Mouse (Mus musculus) kidney, embryonic 16.5 days (tissue): Measurements from ENCODE around the gene Defa37. TPM values are rescaled to one million over a fixed set of nuclear protein-coding genes. Genes with fewer than 3 reads are reported as not detected.
"Not testable (repeated sequence)": the region's sequence is repeated elsewhere in the genome, so short reads cannot be mapped to it uniquely, and the experiment has no call there.

Experiments used
- ATAC-seq: fragments of 200-750 bp; cut with Nextera tagmentation; 2 replicates; pipeline ENCODE4 v1.8.0; 2017; ENCODE audit warnings: moderate TSS enrichment; ENCODE audit not compliant: low FRiP score, low TSS enrichment
- H3K27ac ChIP-seq: fragments of 300-500 bp; sonication (generic); 2 replicates; pipeline ENCODE4 v1.5.1; 2014; ENCODE audit warnings: low read length
- H3K27me3 ChIP-seq: fragments of 300-500 bp; sonication (generic); 2 replicates; pipeline ENCODE4 v1.6.1; 2014; ENCODE audit warnings: low read length, control low read depth, mixed read lengths; ENCODE audit not compliant: insufficient read depth
- H3K36me3 ChIP-seq: fragments of 300-500 bp; sonication (generic); 2 replicates; pipeline ENCODE4 v1.6.1; 2014; ENCODE audit warnings: low read length, control low read depth, mixed read lengths; ENCODE audit not compliant: insufficient read depth
- H3K4me1 ChIP-seq: fragments of 300-500 bp; sonication (generic); 2 replicates; pipeline ENCODE4 v1.6.1; 2014; ENCODE audit warnings: low read length, control low read depth, mixed read lengths; ENCODE audit not compliant: insufficient read depth
- H3K4me2 ChIP-seq: fragments of 300-500 bp; sonication (generic); replicated peaks from 2 replicates; pipeline ENCODE4 v1.6.1; 2014; ENCODE audit warnings: low read depth, low read length
- H3K4me3 ChIP-seq: fragments of 300-500 bp; sonication (generic); 2 replicates; pipeline ENCODE4 v1.5.1; 2014; ENCODE audit warnings: mild to moderate bottlenecking, low read length
- H3K9ac ChIP-seq: fragments of 300-500 bp; sonication (generic); replicated peaks from 2 replicates; pipeline ENCODE4 v1.6.1; 2014; ENCODE audit warnings: low read length
- H3K9me3 ChIP-seq: fragments of 300-500 bp; sonication (generic); 2 replicates; pipeline ENCODE4 v1.6.1; 2016; ENCODE audit warnings: low read length, control low read depth
- WGBS: fragments of 180-500 bp; shearing (Covaris S2); extraction: QIAGEN DNeasy Blood & Tissue Kit; methylation state at CpG from one replicate; pipeline ENCODE4 v1.1.7; 2014; 5-methylcytosine and 5-hydroxymethylcytosine counted together
- polyA plus RNA-seq: library from polyadenylated mRNA; unstranded; fragments of >200 nt; fragmentation: Nextera tagmentation; extraction: Ambion mirVana; gene quantifications from 2 replicates; pipeline ENCODE4 v1.2.1, GENCODE M21; 2015

The Defa37 gene
- not detected in 2 replicates for polyA plus RNA-seq

DNA sequence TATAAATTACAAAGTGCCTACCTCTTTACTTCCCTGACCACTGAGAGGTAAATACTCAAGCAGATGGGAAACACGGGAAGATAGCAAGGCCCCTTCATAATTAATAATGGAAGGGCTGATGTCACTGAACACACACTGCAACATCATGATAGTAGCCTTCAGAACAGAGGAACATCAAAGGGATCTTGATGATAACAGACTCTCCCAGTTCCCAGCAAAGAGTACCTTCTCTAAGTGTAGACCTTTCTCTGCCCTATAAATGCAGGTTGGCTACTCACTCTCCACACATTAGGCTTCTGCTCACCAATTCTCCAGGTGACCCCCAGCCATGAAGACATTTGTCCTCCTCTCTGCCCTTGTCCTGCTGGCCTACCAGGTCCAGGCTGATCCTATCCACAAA is at the start of gene Defa37:
TSS of gene Defa37 (plus strand) at position 301 of the 400 bp plus-strand sequence.
- H3K27ac ChIP-seq, H3K4me1 ChIP-seq, H3K9me3 ChIP-seq, H3K36me3 ChIP-seq, H3K9ac ChIP-seq, H3K4me3 ChIP-seq, H3K4me2 ChIP-seq, ATAC-seq, H3K27me3 ChIP-seq: not testable (repeated sequence)
- WGBS, result no CpG with 5 or more reads among the region's 1 CpGs

DNA sequence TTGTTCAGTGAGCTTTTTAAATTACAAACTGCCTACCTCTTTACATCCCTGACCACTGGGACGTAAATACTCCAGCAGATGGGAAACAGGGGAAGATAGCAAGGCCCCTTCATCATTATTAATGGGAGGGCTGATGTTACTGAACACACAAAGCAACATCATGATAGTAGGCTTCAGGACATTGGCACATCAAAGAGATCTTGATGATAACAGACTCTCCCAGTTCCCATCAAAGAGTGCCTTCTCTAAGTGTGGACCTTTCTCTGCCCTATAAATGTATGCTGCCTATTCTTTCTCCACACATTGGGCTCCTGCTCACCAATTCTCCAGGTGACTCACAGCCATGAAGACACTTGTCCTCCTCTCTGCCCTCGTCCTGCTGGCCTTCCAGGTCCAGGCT is 36.5 kb upstream of the Defa37 start, which contains the start of gene Defa32:
TSS of gene Defa32 (plus strand) at position 301 of the 400 bp plus-strand sequence.
- ATAC-seq, H3K9me3 ChIP-seq, H3K36me3 ChIP-seq, H3K9ac ChIP-seq, H3K4me2 ChIP-seq, H3K27ac ChIP-seq, H3K27me3 ChIP-seq, H3K4me1 ChIP-seq, H3K4me3 ChIP-seq: not testable (repeated sequence)
- WGBS, result no CpG with 5 or more reads among the region's 2 CpGs

DNA sequence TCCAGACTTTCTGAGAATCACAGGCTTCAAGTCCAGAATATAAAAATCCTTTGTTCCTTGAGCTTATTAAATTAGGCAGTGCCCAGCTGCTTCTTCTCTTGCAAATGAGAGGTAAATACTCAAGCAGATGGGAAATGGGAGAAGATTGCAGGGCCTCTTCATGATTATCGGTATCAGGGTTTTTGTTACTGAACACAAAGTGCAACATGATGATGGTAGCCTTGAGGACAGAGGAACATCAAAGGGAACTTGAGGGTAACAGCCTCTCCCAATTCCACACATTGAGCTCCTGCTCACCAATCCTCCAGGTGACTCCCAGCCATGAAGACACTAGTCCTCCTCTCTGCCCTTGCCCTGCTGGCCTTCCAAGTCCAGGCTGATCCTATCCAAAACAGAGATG is 17.5 kb downstream of the Defa37 start, which contains the start of gene Defa28:
TSS of gene Defa28 (plus strand) at position 301 of the 400 bp plus-strand sequence.
- H3K36me3 ChIP-seq, ATAC-seq, H3K9me3 ChIP-seq, H3K9ac ChIP-seq, H3K27me3 ChIP-seq, H3K4me1 ChIP-seq, H3K4me2 ChIP-seq, H3K4me3 ChIP-seq, H3K27ac ChIP-seq: not testable (repeated sequence)
- WGBS, result no CpG with 5 or more reads among the region's 1 CpGs

- no CpG with 5 or more reads among the region's 1 CpGs for WGBS
- H3K9me3 ChIP-seq, H3K27ac ChIP-seq, H3K27me3 ChIP-seq, H3K4me1 ChIP-seq, ATAC-seq, H3K4me3 ChIP-seq, H3K9ac ChIP-seq, H3K36me3 ChIP-seq, H3K4me2 ChIP-seq: not testable (repeated sequence)
Observed at GRCm38 (mm10) chr8:21594408-21594807, 29.2 kb downstream of the Defa37 start, which contains the start of gene Gm7861. Gene Gm7861 (minus strand): TSS chr8:21594508.

Other genes starting within 250 kb of the Defa37 start
- gene Defa27, start 249.8 kb upstream of the Defa37 start, polyA plus RNA-seq, result not detected in 2 replicates
- gene Defa29, start 238.4 kb upstream of the Defa37 start, polyA plus RNA-seq, result not detected in 2 replicates
- not detected in 2 replicates for gene Defa2, start 186.9 kb upstream of the Defa37 start, polyA plus RNA-seq
- not detected in 2 replicates for gene Defa33, start 173.6 kb upstream of the Defa37 start, polyA plus RNA-seq
- not detected in 2 replicates for gene Defa36, start 138.0 kb upstream of the Defa37 start, polyA plus RNA-seq
- gene Gm7849, start 108.8 kb upstream of the Defa37 start, polyA plus RNA-seq, result not detected in 2 replicates
- gene Defa20, start 56.1 kb upstream of the Defa37 start, polyA plus RNA-seq, result not detected in 2 replicates
- gene Defa32, start 36.4 kb upstream of the Defa37 start, polyA plus RNA-seq, result not detected in 2 replicates
- gene Defa28, start 17.6 kb downstream of the Defa37 start, polyA plus RNA-seq, result not detected in 2 replicates
- not detected in 2 replicates for gene Gm7861, start 29.1 kb downstream of the Defa37 start, polyA plus RNA-seq
- gene Defa26, start 52.8 kb downstream of the Defa37 start, polyA plus RNA-seq, result not detected in 2 replicates
- not detected in 2 replicates for gene Defa17, start 90.4 kb downstream of the Defa37 start, polyA plus RNA-seq
- not detected in 2 replicates for gene Defa34, start 100.4 kb downstream of the Defa37 start, polyA plus RNA-seq
- gene AY761184, start 138.3 kb downstream of the Defa37 start, polyA plus RNA-seq, result not detected in 2 replicates
- gene Defa24, start 169.1 kb downstream of the Defa37 start, polyA plus RNA-seq, result not detected in 2 replicates